In the genomic region with DNA sequence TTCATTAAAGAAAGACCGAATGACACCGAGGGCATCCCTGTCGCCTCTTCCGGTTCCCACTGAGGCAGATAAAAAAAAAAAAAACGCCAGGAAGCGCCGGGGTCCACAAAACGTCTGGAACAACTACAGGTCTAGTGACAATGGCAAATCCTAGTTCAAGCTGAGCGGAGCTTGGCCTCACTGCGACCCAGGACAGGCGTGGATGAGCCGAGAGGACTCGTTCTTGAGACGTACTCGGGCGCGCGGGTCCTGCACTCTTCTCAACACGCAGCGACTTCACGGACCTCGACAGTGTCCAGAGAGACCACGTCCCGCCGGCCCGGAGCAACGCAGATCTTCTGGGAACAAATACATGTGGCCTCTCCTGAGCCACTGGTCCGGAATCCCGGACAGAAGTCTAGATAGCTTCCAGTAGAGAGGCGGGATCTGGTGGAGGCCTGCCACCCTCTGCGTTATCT, we compare ENCODE assay signal across 8 mouse cellular contexts. TPM values are rescaled to one million over a fixed set of nuclear protein-coding genes. Genes with fewer than 3 reads are reported as not detected.
DNase-seq lines count a peak whose midpoint lies in the region; ATAC-seq lines count a peak whose summit lies in the region.

No protein-coding gene starts in this region.

- no peak overlapping the region for H3K27ac ChIP-seq in forebrain, embryonic 15.5 days (replicated peaks)
- H3K27ac ChIP-seq in limb, embryonic 10.5 days: 0 out of 2 replicates have a peak overlapping the region, but pooled peaks have one; percentile 46
- H3K27ac ChIP-seq in midbrain, embryonic 14.5 days (replicated peaks; ENCODE audit: low read depth, low read length): no peak overlapping the region

- H3K4me3 ChIP-seq in forebrain, embryonic 15.5 days: peak overlapping the region; percentile 44
- H3K4me3 ChIP-seq in limb, embryonic 10.5 days: peak overlapping the region; percentile 60
- H3K4me3 ChIP-seq in midbrain, embryonic 14.5 days (replicated peaks; ENCODE audit: low read depth, low read length): peak overlapping the region; percentile 40

- peak overlapping the region; percentile 84 for H3K4me2 ChIP-seq in forebrain, embryonic 15.5 days (replicated peaks)
- peak overlapping the region; percentile 76 for H3K4me2 ChIP-seq in midbrain, embryonic 14.5 days (ENCODE audit: low read length)

- no peaks in the 10 kb centered on the region for H3K36me3 ChIP-seq in forebrain, embryonic 15.5 days
- no peaks in the 10 kb centered on the region for H3K36me3 ChIP-seq in limb, embryonic 10.5 days
- H3K36me3 ChIP-seq in midbrain, embryonic 14.5 days (ENCODE audit: control insufficient read depth, insufficient read depth, low read length): no peaks in the 10 kb centered on the region

- H3K9ac ChIP-seq in forebrain, embryonic 15.5 days (replicated peaks): peak overlapping the region; percentile 27
- H3K9ac ChIP-seq in midbrain, embryonic 14.5 days (replicated peaks; ENCODE audit: low read length): no peak overlapping the region; the same call in 1 of the 2 replicates

- DNase-seq in embryo, embryonic 9.5 days (ENCODE audit: extremely low spot score): peak; percentile 71
- DNase-seq in embryo, embryonic 10.5 days (ENCODE audit: low spot score): no peak
- DNase-seq in ES-CJ7 (ENCODE audit: low read depth, low spot score): peak; percentile 50
- DNase-seq in limb, embryonic 10.5 days (ENCODE audit: low spot score): peak; percentile 75
- peak; percentile 53 for DNase-seq in midbrain, embryonic 14.5 days
- no peak for DNase-seq in natural killer cell, adult 2 months (ENCODE audit: low spot score in 2 of 2)
- no peak for DNase-seq in adrenal gland, adult 8-10 months

- no peak for ATAC-seq in forebrain, embryonic 15.5 days (replicated peaks)
- ATAC-seq in midbrain, embryonic 14.5 days (ENCODE audit: low FRiP score, low TSS enrichment): no peak

- under 1% methylated on average over 31 of the region's 31 CpGs for WGBS in forebrain, embryonic 15.5 days
- under 1% methylated on average over 31 of the region's 31 CpGs for WGBS in limb, embryonic 10.5 days
- WGBS in midbrain, embryonic 14.5 days: under 1% methylated on average over 31 of the region's 31 CpGs

- peaks cover 40% of the 10 kb centered on the region for H3K27me3 ChIP-seq in forebrain, embryonic 15.5 days
- peaks cover 32% of the 10 kb centered on the region for H3K27me3 ChIP-seq in limb, embryonic 10.5 days (ENCODE audit: low read depth, poor library complexity, severe bottlenecking)
- H3K27me3 ChIP-seq in midbrain, embryonic 14.5 days (ENCODE audit: control insufficient read depth, insufficient read depth, low read length): peaks cover 53% of the 10 kb centered on the region

- H3K4me1 ChIP-seq in forebrain, embryonic 15.5 days: peaks cover 13% of the 10 kb centered on the region
- peaks cover 11% of the 10 kb centered on the region; the same call in 1 of the 2 replicates for H3K4me1 ChIP-seq in limb, embryonic 10.5 days
- peaks cover 10% of the 10 kb centered on the region; the same call in 1 of the 2 replicates for H3K4me1 ChIP-seq in midbrain, embryonic 14.5 days (ENCODE audit: control insufficient read depth, insufficient read depth, low read length)

- peaks cover 2% of the 10 kb centered on the region; the same call in 1 of the 2 replicates for H3K9me3 ChIP-seq in forebrain, embryonic 15.5 days
- no peaks in the 10 kb centered on the region for H3K9me3 ChIP-seq in limb, embryonic 10.5 days (replicated peaks)
- H3K9me3 ChIP-seq in midbrain, embryonic 14.5 days (ENCODE audit: control insufficient read depth, low read length): peaks cover 2% of the 10 kb centered on the region; the same call in 1 of the 2 replicates

RNA-seq across cellular contexts. Expression of gene Zfp322a, which starts 27.3 kb away (rescaled TPM):
- 58.3 and 60.9 TPM in 2 replicates for polyA plus RNA-seq in forebrain, embryonic 15.5 days (2015; fragmentation: Nextera tagmentation; extraction: Ambion mirVana)
- polyA plus RNA-seq in limb, embryonic 10.5 days (2016; fragmentation: Nextera tagmentation; extraction: Ambion mirVana): 55.7 and 69.0 TPM in 2 replicates
- polyA plus RNA-seq in midbrain, embryonic 14.5 days (2014; fragmentation: Nextera tagmentation; extraction: Ambion mirVana): 41.2 and 64.4 TPM in 2 replicates
- 10 to 100 TPM; 20.0 to 26.5 (median 23.6) TPM for total RNA-seq in adrenal gland, adult 8-10 months (2022)

RNA-seq across cellular contexts. Expression of gene Abt1, which starts 27.4 kb away (rescaled TPM):
- polyA plus RNA-seq in forebrain, embryonic 15.5 days (2015; fragmentation: Nextera tagmentation; extraction: Ambion mirVana): 13.0 and 13.2 TPM in 2 replicates
- 16.9 and 17.1 TPM in 2 replicates for polyA plus RNA-seq in limb, embryonic 10.5 days (2016; fragmentation: Nextera tagmentation; extraction: Ambion mirVana)
- 9.3 and 9.9 TPM in 2 replicates for polyA plus RNA-seq in midbrain, embryonic 14.5 days (2014; fragmentation: Nextera tagmentation; extraction: Ambion mirVana)
- total RNA-seq in adrenal gland, adult 8-10 months (2022): 1 to 10 TPM; 6.5 to 7.8 (median 7.1) TPM

Comparison
In these comparisons a context has a peak if more than half of its experiments do, and no peak if none do; other contexts are left out.
1. DNase-seq: peak in embryo, embryonic 9.5 days (single experiment), ES-CJ7 (single experiment), limb, embryonic 10.5 days (single experiment) and midbrain, embryonic 14.5 days (single experiment); none in embryo, embryonic 10.5 days (single experiment), natural killer cell, adult 2 months (0 of 2) and adrenal gland, adult 8-10 months (single experiment).
2. Peak in every context shown above with its lines, with median percentiles within 50 percentile points of each other: H3K4me3 ChIP-seq.